Mouse (Mus musculus) olfactory bulb, adult 2 months (tissue): ENCODE data around the gene Dcaf11.

Experiments used
- CTCF ChIP-seq: fragments of 200-500 bp; IDR thresholded peaks from 2 replicates; pipeline ENCODE4 v1.5.1; 2012; ENCODE audit warnings: low read depth, mild to moderate bottlenecking, low read length, moderate library complexity; ENCODE audit not compliant: insufficient read depth
- POLR2A ChIP-seq: fragments of 200-500 bp; IDR thresholded peaks from 2 replicates; pipeline ENCODE4 v1.6.1; 2012; ENCODE audit warnings: mild to moderate bottlenecking, low read depth, low read length, moderate library complexity; ENCODE audit not compliant: insufficient read depth

- TF ChIP-seq CTCF (no peak), POLR2A (no peak)
Observed at GRCm38 (mm10) chr14:55555788-55556187, 4.0 kb upstream of the Dcaf11 start.
